Mouse (Mus musculus): ENCODE measurements around the gene Ptprh. TPM values are rescaled to one million over a fixed set of nuclear protein-coding genes. Genes with fewer than 3 reads are reported as not detected.
"Not testable (repeated sequence)": the region's sequence is repeated elsewhere in the genome, so short reads cannot be mapped to it uniquely, and the experiment has no call there.

Ptprh gene
- total and polyA plus RNA-seq, 3 experiments, result not detected

DNA sequence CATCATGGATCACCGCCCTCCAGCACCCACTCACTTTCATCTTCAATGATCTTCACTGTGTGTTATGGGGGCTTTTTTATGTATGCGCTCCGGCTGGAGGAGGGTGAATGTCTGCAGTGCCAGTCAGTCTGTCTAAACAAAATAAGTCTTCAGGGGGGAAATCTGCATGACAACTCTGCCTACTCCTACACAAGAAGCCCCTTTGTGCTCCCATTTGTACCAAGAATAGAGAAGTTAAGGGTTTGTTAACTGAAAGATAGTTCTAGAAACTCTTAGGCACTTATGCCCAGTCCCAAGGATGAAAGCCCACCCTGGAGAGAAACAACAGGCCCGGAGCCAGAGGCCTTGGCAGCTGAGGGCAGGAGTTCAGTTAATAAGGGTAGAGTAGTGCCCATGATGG is 67.5 kb downstream of the Ptprh start:
- H3K27ac ChIP-seq (ENCODE audit: insufficient read depth, low read depth), result no peak overlapping the region
- H3K36me3 ChIP-seq (replicated peaks in 1 of 2; ENCODE audit: control insufficient read depth in 1 of 2, insufficient read depth in 1 of 2, low read length in 1 of 2), result no peaks in the 10 kb centered on the region
- H3K4me3 ChIP-seq (replicated peaks in 1 of 3; ENCODE audit: low read depth in 2 of 3, low read length in 2 of 3, poor library complexity in 1 of 3), result no peak overlapping the region
- dilution Hi-C loops (cut with MboI; ENCODE audit: extremely low pct_ligation_motif_present, extremely low pct_unique_long_range_greater_than_20kb, low sequenced_read_pairs) (no loop called here), in situ Hi-C loops (cut with MboI; ENCODE audit: low pct_ligation_motif_present, low pct_unique_long_range_greater_than_20kb, low sequenced_read_pairs) (no loop called here)
- no peaks in the 10 kb centered on the region for H3K79me2 ChIP-seq (replicated peaks; ENCODE audit: control insufficient read depth, extremely low read depth, insufficient read depth, poor library complexity, severe bottlenecking)
- H3K27me3 ChIP-seq (replicated peaks), result peaks cover 61% of the 10 kb centered on the region
- H3K9ac ChIP-seq (ENCODE audit: insufficient read depth, low read depth), result no peak overlapping the region
- DNase-seq (ENCODE audit: extremely low read depth), result no peak
- H3K4me2 ChIP-seq (ENCODE audit: insufficient read depth, low read depth, poor library complexity, severe bottlenecking), result no peak overlapping the region
- H3K9me3 ChIP-seq (replicated peaks; ENCODE audit: low read length), result peaks cover 4% of the 10 kb centered on the region
- no peaks in the 10 kb centered on the region for H3K4me1 ChIP-seq (ENCODE audit: control insufficient read depth in 1 of 2, insufficient read depth in 2 of 2)
- TF ChIP-seq ZMIZ1 (IDR thresholded peaks at IDR 0.05; ENCODE audit: low read depth, low read length) (no peak), CHD1 (IDR thresholded peaks at IDR 0.05; ENCODE audit: low read depth, low read length) (no peak), USF1 (IDR thresholded peaks at IDR 0.05; ENCODE audit: low read depth, low read length) (no peak)

DNA sequence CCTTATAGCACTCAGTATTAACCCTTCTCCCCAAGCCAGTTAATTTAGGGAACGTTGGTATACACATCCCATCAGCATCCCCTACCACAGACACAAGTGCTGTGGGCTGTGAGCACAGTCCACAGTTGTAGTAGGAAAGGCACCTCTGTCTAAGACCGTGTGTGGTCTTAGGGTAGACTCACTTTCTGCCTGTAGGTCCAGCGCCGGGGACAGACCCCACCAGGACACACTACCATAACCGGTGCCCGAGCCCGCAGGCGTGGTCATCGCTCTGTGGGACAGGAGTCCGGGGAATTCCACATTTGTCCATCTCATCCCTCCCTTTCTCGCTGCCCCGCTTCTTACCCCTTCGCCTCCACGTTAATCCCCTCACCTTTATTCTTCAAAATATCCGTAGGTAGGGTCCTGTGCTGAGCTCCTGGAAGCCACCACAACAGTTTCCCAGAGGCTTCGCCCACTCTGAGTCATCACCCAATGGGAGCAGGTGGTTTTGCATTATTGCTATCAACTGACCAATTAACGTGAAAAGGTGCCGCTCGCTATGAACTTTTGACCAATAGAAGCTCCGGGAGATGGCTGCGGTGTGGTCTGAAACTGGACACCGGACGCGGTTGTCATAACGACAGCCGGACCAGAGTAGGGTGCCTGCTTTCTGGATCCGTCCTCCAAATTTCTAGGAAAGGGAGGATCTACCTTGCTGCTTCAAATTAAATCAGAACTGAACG is 71.7 kb downstream of the Ptprh start, which contains the start of gene Dnaaf3:
Gene Dnaaf3, minus strand, starts transcription at position 449 of the 725 bp plus-strand sequence.
- H3K79me2 ChIP-seq (replicated peaks; ENCODE audit: control insufficient read depth, extremely low read depth, insufficient read depth, poor library complexity, severe bottlenecking), result no peaks in the 10 kb centered on the region
- H3K27me3 ChIP-seq (replicated peaks), result peaks cover 32% of the 10 kb centered on the region
- H3K4me3 ChIP-seq (replicated peaks in 1 of 3; ENCODE audit: low read depth in 2 of 3, low read length in 2 of 3, poor library complexity in 1 of 3), result peak within 1 kb of the TSS in 1 of 3 experiments; percentile 37
- DNase-seq (ENCODE audit: extremely low read depth), result no peak
- dilution Hi-C loops (cut with MboI; ENCODE audit: extremely low pct_ligation_motif_present, extremely low pct_unique_long_range_greater_than_20kb, low sequenced_read_pairs), result no loop called here
- H3K4me2 ChIP-seq (ENCODE audit: insufficient read depth, low read depth, poor library complexity, severe bottlenecking), result peak within 1 kb of the TSS; percentile 4
- in situ Hi-C loops (cut with MboI; ENCODE audit: low pct_ligation_motif_present, low pct_unique_long_range_greater_than_20kb, low sequenced_read_pairs), result no loop called here
- H3K27ac ChIP-seq (ENCODE audit: insufficient read depth, low read depth), result no peak within 1 kb of the TSS
- TF ChIP-seq ELF1 (IDR thresholded peaks at IDR 0.05; ENCODE audit: low read depth, low read length) (no peak), E2F4 (IDR thresholded peaks at IDR 0.05; ENCODE audit: insufficient replicate concordance, low read depth, low read length) (no peak), MXI1 (IDR thresholded peaks at IDR 0.05; ENCODE audit: low read depth, low read length) (peak; percentile 61; the same call in 1 of the 2 replicates), GABPA (IDR thresholded peaks at IDR 0.05; ENCODE audit: insufficient replicate concordance, low read depth, low read length) (no peak), UBTF (IDR thresholded peaks at IDR 0.05; ENCODE audit: low read depth, low read length) (no peak), ZNF384 (IDR thresholded peaks at IDR 0.05; ENCODE audit: low read depth, low read length) (no peak), JUN (IDR thresholded peaks at IDR 0.05; ENCODE audit: insufficient read depth, low read depth, low read length) (no peak), RCOR1 (conservative IDR thresholded peaks at IDR 0.05; ENCODE audit: low read depth, low read length) (no peak), RAD21 (IDR thresholded peaks at IDR 0.05; ENCODE audit: low read depth, low read length) (no peak), JUND (conservative IDR thresholded peaks at IDR 0.05; ENCODE audit: low read depth, low read length) (no peak), CHD2 (IDR thresholded peaks at IDR 0.05; ENCODE audit: low read length) (0 out of 2 replicates have a peak, but pooled peaks have one; percentile 49), CTCF (conservative IDR thresholded peaks at IDR 0.05 in 1 of 2, IDR thresholded peaks at IDR 0.05 in 1 of 2; ENCODE audit: low read depth in 2 of 2, low read length in 2 of 2) (no peak)
- H3K4me1 ChIP-seq (ENCODE audit: control insufficient read depth in 1 of 2, insufficient read depth in 2 of 2), result peaks cover 7 to 8% of the 10 kb centered on the region in 2 experiments
- no peak within 1 kb of the TSS for H3K9ac ChIP-seq (ENCODE audit: insufficient read depth, low read depth)
- H3K9me3 ChIP-seq (replicated peaks; ENCODE audit: low read length), result no peaks in the 10 kb centered on the region
- no peaks in the 10 kb centered on the region for H3K36me3 ChIP-seq (replicated peaks in 1 of 2; ENCODE audit: control insufficient read depth in 1 of 2, insufficient read depth in 1 of 2, low read length in 1 of 2)

DNA sequence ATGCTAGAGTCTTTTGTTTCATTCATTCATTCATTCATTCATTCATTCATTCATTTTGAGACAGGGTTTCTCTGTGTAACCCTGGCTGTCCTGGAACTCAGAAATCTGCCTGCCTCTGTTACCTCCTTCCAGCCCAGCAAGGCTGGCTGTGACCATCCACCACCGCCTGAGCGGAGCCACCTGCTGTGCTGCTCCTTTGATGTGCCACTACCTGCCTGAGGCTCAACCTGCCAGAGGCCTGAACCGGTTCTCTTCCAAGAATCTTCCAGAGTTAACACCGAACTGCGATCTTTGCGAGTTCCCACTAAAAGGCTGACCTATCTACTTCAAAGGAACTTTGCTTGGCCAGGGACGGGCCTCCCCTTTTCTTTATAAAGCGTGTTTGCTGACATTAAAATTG is 73.7 kb downstream of the Ptprh start:
- H3K27me3 ChIP-seq (replicated peaks), result peaks cover 20% of the 10 kb centered on the region
- in situ Hi-C loops (cut with MboI; ENCODE audit: low pct_ligation_motif_present, low pct_unique_long_range_greater_than_20kb, low sequenced_read_pairs); H3K79me2 ChIP-seq (replicated peaks; ENCODE audit: control insufficient read depth, extremely low read depth, insufficient read depth, poor library complexity, severe bottlenecking); H3K9ac ChIP-seq (ENCODE audit: insufficient read depth, low read depth); H3K36me3 ChIP-seq (replicated peaks in 1 of 2; ENCODE audit: control insufficient read depth in 1 of 2, insufficient read depth in 1 of 2, low read length in 1 of 2); dilution Hi-C loops (cut with MboI; ENCODE audit: extremely low pct_ligation_motif_present, extremely low pct_unique_long_range_greater_than_20kb, low sequenced_read_pairs); H3K27ac ChIP-seq (ENCODE audit: insufficient read depth, low read depth); DNase-seq (ENCODE audit: extremely low read depth); H3K9me3 ChIP-seq (replicated peaks; ENCODE audit: low read length); H3K4me2 ChIP-seq (ENCODE audit: insufficient read depth, low read depth, poor library complexity, severe bottlenecking); H3K4me3 ChIP-seq (replicated peaks in 1 of 3; ENCODE audit: low read depth in 2 of 3, low read length in 2 of 3, poor library complexity in 1 of 3): not testable (repeated sequence)
- H3K4me1 ChIP-seq (ENCODE audit: control insufficient read depth in 1 of 2, insufficient read depth in 2 of 2), result peaks cover 7 to 12% of the 10 kb centered on the region in 2 experiments
